ENCODE assay signal across 8 mouse cellular contexts in genomic region chr8:4325751-4326036, GRCm38 (mm10). TPM values are rescaled to one million over a fixed set of nuclear protein-coding genes. Genes with fewer than 3 reads are reported as not detected.
A peak's percentile ranks its signal among the peaks of the same experiment; 100 is the strongest.
DNase-seq lines count a peak whose midpoint lies in the region; ATAC-seq lines count a peak whose summit lies in the region.

No protein-coding gene starts in this region.

- H3K27me3 ChIP-seq in neural tube, embryonic 11.5 days (ENCODE audit: control insufficient read depth, insufficient read depth, low read length) = no peaks in the 10 kb centered on the region
- no peaks in the 10 kb centered on the region for H3K27me3 ChIP-seq in forebrain, embryonic 11.5 days (ENCODE audit: control insufficient read depth, insufficient read depth, low read length)
- no peaks in the 10 kb centered on the region for H3K27me3 ChIP-seq in limb, embryonic 13.5 days
- H3K27me3 ChIP-seq in stomach, embryonic 14.5 days (ENCODE audit: control insufficient read depth, insufficient read depth, low read length) = no peaks in the 10 kb centered on the region

- H3K4me2 ChIP-seq in neural tube, embryonic 11.5 days (ENCODE audit: low read depth) = peak overlapping the region; percentile 61
- H3K4me2 ChIP-seq in forebrain, embryonic 11.5 days (ENCODE audit: low read depth, low read length, severe bottlenecking) = peak overlapping the region; percentile 52
- peak overlapping the region; percentile 82 for H3K4me2 ChIP-seq in limb, embryonic 13.5 days (replicated peaks)
- H3K4me2 ChIP-seq in stomach, embryonic 14.5 days (replicated peaks; ENCODE audit: low read depth, low read length) = peak overlapping the region; percentile 69

- no peak overlapping the region for H3K27ac ChIP-seq in neural tube, embryonic 11.5 days (ENCODE audit: low read depth, low read length)
- H3K27ac ChIP-seq in forebrain, embryonic 11.5 days (ENCODE audit: low read depth, low read length) = no peak overlapping the region
- 0 out of 2 replicates have a peak overlapping the region, but pooled peaks have one; percentile 79 for H3K27ac ChIP-seq in limb, embryonic 13.5 days
- no peak overlapping the region for H3K27ac ChIP-seq in stomach, embryonic 14.5 days (ENCODE audit: low read length)

- H3K9ac ChIP-seq in neural tube, embryonic 11.5 days (ENCODE audit: low read length) = peak overlapping the region; percentile 94
- peak overlapping the region; percentile 99 for H3K9ac ChIP-seq in forebrain, embryonic 11.5 days (ENCODE audit: low read length)
- H3K9ac ChIP-seq in limb, embryonic 13.5 days = peak overlapping the region; percentile 99
- H3K9ac ChIP-seq in stomach, embryonic 14.5 days (replicated peaks; ENCODE audit: low read depth, low read length) = peak overlapping the region; percentile 99

- no peak for DNase-seq in neural tube, embryonic 11.5 days (ENCODE audit: low spot score)
- no peak for DNase-seq in neural tube, embryonic 10.5 days (ENCODE audit: extremely low spot score, low spot score)
- DNase-seq in forebrain, embryonic 11.5 days (ENCODE audit: low spot score) = no peak
- no peak for DNase-seq in cerebellum, adult 11 months
- no peak for DNase-seq in lung, postnatal 25 days (ENCODE audit: low spot score)

- 51% methylated on average over 7 of the region's 7 CpGs for WGBS in neural tube, embryonic 11.5 days
- WGBS in forebrain, embryonic 11.5 days = 46% methylated on average over 7 of the region's 7 CpGs
- 48% methylated on average over 7 of the region's 7 CpGs for WGBS in limb, embryonic 13.5 days
- WGBS in stomach, embryonic 14.5 days = 44% methylated on average over 7 of the region's 7 CpGs

- H3K9me3 ChIP-seq in neural tube, embryonic 11.5 days (ENCODE audit: control insufficient read depth, low read length) = no peaks in the 10 kb centered on the region
- no peaks in the 10 kb centered on the region for H3K9me3 ChIP-seq in forebrain, embryonic 11.5 days (ENCODE audit: control insufficient read depth, low read length)
- no peaks in the 10 kb centered on the region for H3K9me3 ChIP-seq in limb, embryonic 13.5 days
- H3K9me3 ChIP-seq in stomach, embryonic 14.5 days (ENCODE audit: control insufficient read depth, low read depth, low read length) = no peaks in the 10 kb centered on the region

- H3K4me3 ChIP-seq in neural tube, embryonic 11.5 days (ENCODE audit: low read depth, low read length) = peak overlapping the region; percentile 84
- peak overlapping the region; percentile 99 for H3K4me3 ChIP-seq in forebrain, embryonic 11.5 days (ENCODE audit: low read depth, low read length)
- peak overlapping the region; percentile 92 for H3K4me3 ChIP-seq in limb, embryonic 13.5 days
- peak overlapping the region; percentile 99 for H3K4me3 ChIP-seq in stomach, embryonic 14.5 days (ENCODE audit: low read depth, low read length)

- peaks cover 10% of the 10 kb centered on the region for H3K36me3 ChIP-seq in neural tube, embryonic 11.5 days (ENCODE audit: control insufficient read depth, insufficient read depth, low read length)
- H3K36me3 ChIP-seq in forebrain, embryonic 11.5 days (ENCODE audit: control insufficient read depth, insufficient read depth, low read length) = no peaks in the 10 kb centered on the region; the same call in 1 of the 2 replicates
- peaks cover 49% of the 10 kb centered on the region for H3K36me3 ChIP-seq in limb, embryonic 13.5 days
- peaks cover 37% of the 10 kb centered on the region for H3K36me3 ChIP-seq in stomach, embryonic 14.5 days (ENCODE audit: control insufficient read depth, insufficient read depth, low read length)

- ATAC-seq in neural tube, embryonic 11.5 days (ENCODE audit: insufficient read depth, low FRiP score, low TSS enrichment) = no peak
- ATAC-seq in forebrain, embryonic 11.5 days (replicated peaks; ENCODE audit: low FRiP score) = no peak
- no peak for ATAC-seq in limb, embryonic 13.5 days (ENCODE audit: low FRiP score, low read depth)
- no peak for ATAC-seq in stomach, embryonic 14.5 days (ENCODE audit: insufficient number of reproducible peaks, insufficient read depth, low FRiP score, low read depth)
- no peak for ATAC-seq in megakaryocyte-erythroid progenitor cell, adult 5-6 weeks (replicated peaks; ENCODE audit: low FRiP score, low TSS enrichment, poor library complexity, severe bottlenecking)

- H3K4me1 ChIP-seq in neural tube, embryonic 11.5 days (ENCODE audit: control insufficient read depth, insufficient read depth, low read length) = 0 out of 2 replicates have a peak, but pooled peaks cover 12% of the 10 kb centered on the region
- H3K4me1 ChIP-seq in forebrain, embryonic 11.5 days (replicated peaks; ENCODE audit: control insufficient read depth, insufficient read depth, low read length) = peaks cover 11% of the 10 kb centered on the region
- H3K4me1 ChIP-seq in limb, embryonic 13.5 days = peaks cover 33% of the 10 kb centered on the region
- peaks cover 13% of the 10 kb centered on the region for H3K4me1 ChIP-seq in stomach, embryonic 14.5 days (ENCODE audit: control insufficient read depth, insufficient read depth, low read length)

RNA-seq across cellular contexts. Expression of gene Elavl1, which starts 0.5 kb away (rescaled TPM):
- 310 and 311 TPM in 2 replicates for polyA plus RNA-seq in neural tube, embryonic 11.5 days (2014; fragmentation: Nextera tagmentation; extraction: Ambion mirVana)
- polyA plus RNA-seq in forebrain, embryonic 11.5 days (2014; fragmentation: Nextera tagmentation; extraction: Ambion mirVana) = 371 and 394 TPM in 2 replicates
- polyA plus RNA-seq in limb, embryonic 13.5 days (2015; fragmentation: Nextera tagmentation; extraction: Ambion mirVana) = 268 and 283 TPM in 2 replicates
- polyA plus RNA-seq in stomach, embryonic 14.5 days (2014; fragmentation: Nextera tagmentation; extraction: Ambion mirVana) = 224 and 239 TPM in 2 replicates
- 128 and 161 TPM in 2 replicates for total RNA-seq in megakaryocyte-erythroid progenitor cell, adult 5-6 weeks (2014; fragmentation: Nextera tagmentation)
- total RNA-seq in megakaryocyte-erythroid progenitor cell, adult 5-6 weeks (2017) = 87.6 and 121 TPM in 2 replicates

RNA-seq across cellular contexts. Expression of gene Ccl25, which starts 0.7 kb away (rescaled TPM):
- 15.8 and 17.9 TPM in 2 replicates for polyA plus RNA-seq in neural tube, embryonic 11.5 days (2014; fragmentation: Nextera tagmentation; extraction: Ambion mirVana)
- 23.7 and 24.6 TPM in 2 replicates for polyA plus RNA-seq in forebrain, embryonic 11.5 days (2014; fragmentation: Nextera tagmentation; extraction: Ambion mirVana)
- polyA plus RNA-seq in limb, embryonic 13.5 days (2015; fragmentation: Nextera tagmentation; extraction: Ambion mirVana) = 19.9 and 20.4 TPM in 2 replicates
- 17.0 and 17.2 TPM in 2 replicates for polyA plus RNA-seq in stomach, embryonic 14.5 days (2014; fragmentation: Nextera tagmentation; extraction: Ambion mirVana)
- 20.6 and 28.7 TPM in 2 replicates for total RNA-seq in megakaryocyte-erythroid progenitor cell, adult 5-6 weeks (2014; fragmentation: Nextera tagmentation)
- total RNA-seq in megakaryocyte-erythroid progenitor cell, adult 5-6 weeks (2017) = 16.7 and 17.1 TPM in 2 replicates

RNA-seq across cellular contexts. Expression of gene Timm44, which starts 50.0 kb away (rescaled TPM):
- polyA plus RNA-seq in neural tube, embryonic 11.5 days (2014; fragmentation: Nextera tagmentation; extraction: Ambion mirVana) = 63.2 and 75.2 TPM in 2 replicates
- 67.0 and 75.3 TPM in 2 replicates for polyA plus RNA-seq in forebrain, embryonic 11.5 days (2014; fragmentation: Nextera tagmentation; extraction: Ambion mirVana)
- 62.9 and 63.0 TPM in 2 replicates for polyA plus RNA-seq in limb, embryonic 13.5 days (2015; fragmentation: Nextera tagmentation; extraction: Ambion mirVana)
- 80.7 and 81.1 TPM in 2 replicates for polyA plus RNA-seq in stomach, embryonic 14.5 days (2014; fragmentation: Nextera tagmentation; extraction: Ambion mirVana)
- 72.7 and 139 TPM in 2 replicates for total RNA-seq in megakaryocyte-erythroid progenitor cell, adult 5-6 weeks (2014; fragmentation: Nextera tagmentation)
- total RNA-seq in megakaryocyte-erythroid progenitor cell, adult 5-6 weeks (2017) = 155 and 191 TPM in 2 replicates
